In the genomic region with DNA sequence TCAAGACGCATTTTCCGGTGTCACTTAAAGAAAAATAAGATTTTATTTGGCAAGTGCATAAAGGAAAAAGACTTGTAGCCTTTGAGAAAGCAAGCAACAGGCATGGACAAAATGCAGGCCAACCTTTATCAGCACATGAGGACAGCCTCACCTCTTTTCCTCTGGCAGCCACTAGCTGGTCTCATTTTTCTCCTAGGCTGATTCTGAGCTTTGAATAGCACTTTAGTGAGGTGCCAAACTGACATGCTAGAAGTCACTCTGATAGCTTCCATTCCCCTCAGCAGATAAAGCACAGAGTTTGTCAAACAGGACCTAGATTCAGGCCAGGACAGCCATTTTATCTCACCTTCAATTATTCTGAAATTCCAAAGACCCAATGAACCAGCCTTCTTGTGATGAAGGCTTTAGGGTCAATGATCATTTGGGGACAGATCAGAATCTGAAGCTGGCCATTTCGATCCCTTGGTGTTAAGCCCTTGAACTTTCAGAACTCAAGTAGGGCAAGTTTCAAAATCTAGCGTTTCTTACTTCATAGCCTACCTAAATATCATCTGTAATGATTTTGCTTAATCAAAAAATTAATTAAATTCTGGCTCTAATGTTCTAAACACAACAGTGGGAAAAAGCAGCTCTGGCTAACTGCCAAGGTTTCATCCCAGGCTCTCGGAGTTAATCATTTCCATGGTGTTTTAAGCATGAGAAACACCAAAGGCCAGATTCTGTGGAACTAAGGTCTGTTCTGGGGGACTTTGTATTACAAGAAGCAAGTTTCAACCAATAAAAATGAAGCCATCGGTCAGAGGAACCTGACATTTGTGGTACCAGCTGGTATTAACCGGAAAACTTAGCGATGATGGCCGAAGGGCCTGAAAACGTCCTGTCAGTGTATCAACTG, we compare ENCODE assay signal across 13 mouse cellular contexts. TPM values are rescaled to one million over a fixed set of nuclear protein-coding genes. Genes with fewer than 3 reads are reported as not detected.
DNase-seq lines count a peak whose midpoint lies in the region; ATAC-seq and TF ChIP-seq lines count a peak whose summit lies in the region.
"Had no signal": no experiment of that assay in that cellular context is flagged by ENCODE, and none has a peak within 500 bp of the region (broad histone marks: within the 10 kb centered on the region; RNA-seq: fewer than 3 reads in every experiment).

No protein-coding gene starts in this region.

- TF ChIP-seq POLR2A in MEL (IDR thresholded peaks at IDR 0.05; ENCODE audit: control insufficient read depth in 1 of 2, insufficient read depth in 1 of 2, low read depth in 1 of 2, low read length in 2 of 2, poor library complexity in 1 of 2) = no peak

- H3K27ac ChIP-seq in MEL (ENCODE audit: control insufficient read depth, low read depth, low read length) = no peak overlapping the region
- no peak overlapping the region for H3K27ac ChIP-seq in hindbrain, embryonic 11.5 days (ENCODE audit: low read depth, low read length)
- H3K27ac ChIP-seq: lung, embryonic 15.5 days had no signal

- no peak overlapping the region for H3K4me2 ChIP-seq in hindbrain, embryonic 11.5 days (replicated peaks; ENCODE audit: low read depth, low read length)
- H3K4me2 ChIP-seq: lung, embryonic 15.5 days had no signal

- no peak for TF ChIP-seq RAD21 in MEL (IDR thresholded peaks at IDR 0.05; ENCODE audit: low read depth, low read length)

- intact Hi-C loops in heart, postnatal 10 days (cut with DNase I) = loop anchor here (10.0 kb wide), 1 partner anchor 113 kb away; a partner anchor contains a TSS

- peak; percentile 7 for DNase-seq in MEL (ENCODE audit: low read depth, low spot score)
- peak; percentile 33 for DNase-seq in Patski (ENCODE audit: low read depth, low spot score)
- DNase-seq in heart, postnatal 10 days = peak; percentile 47 to 54
- peak; percentile 86 for DNase-seq in kidney, postnatal 14 days
- DNase-seq in urinary bladder, adult 2 months (ENCODE audit: low spot score) = no peak
- no peak for DNase-seq in c-Kit-positive CD71-positive TER-119-positive erythroid progenitor cells, embryonic 14.5 days (ENCODE audit: low spot score)
- DNase-seq in hindbrain, embryonic 11.5 days (ENCODE audit: low spot score) = no peak
- DNase-seq: retina, postnatal 1 day; thymus, postnatal 14 days had no signal

- H3K79me2 ChIP-seq in MEL (ENCODE audit: control insufficient read depth, insufficient read depth, low read length, poor library complexity) = no peaks in the 10 kb centered on the region

- peaks cover 0 to 12% of the 10 kb centered on the region in 2 experiments; a peak in 2 of 4 replicates for H3K36me3 ChIP-seq in MEL (ENCODE audit: control insufficient read depth in 1 of 2, insufficient read depth in 2 of 2, low read length in 2 of 2)
- H3K36me3 ChIP-seq in hindbrain, embryonic 11.5 days (ENCODE audit: control insufficient read depth, insufficient read depth, low read length) = no peaks in the 10 kb centered on the region
- H3K36me3 ChIP-seq: lung, embryonic 15.5 days had no signal

- POLR2A ChIA-PET in Patski (lab: Charles Lee) = interaction anchor here (0.6 to 0.8 kb wide), 2 partner anchors 8 to 111 kb away, joined by 4 read pairs; a partner anchor contains a TSS

- no peak overlapping the region for H3K4me3 ChIP-seq in MEL (ENCODE audit: control insufficient read depth in 1 of 2, insufficient read depth in 1 of 2, low read depth in 2 of 2, low read length in 2 of 2)
- H3K4me3 ChIP-seq in hindbrain, embryonic 11.5 days (ENCODE audit: low read depth, low read length) = no peak overlapping the region
- H3K4me3 ChIP-seq: erythroblast, embryonic 14.5 days; lung, embryonic 15.5 days had no signal

- H3K9ac ChIP-seq in MEL (ENCODE audit: control insufficient read depth, low read depth, low read length, poor library complexity, severe bottlenecking) = no peak overlapping the region
- no peak overlapping the region for H3K9ac ChIP-seq in hindbrain, embryonic 11.5 days (ENCODE audit: low read depth, low read length)
- H3K9ac ChIP-seq: lung, embryonic 15.5 days had no signal

- H3K9me3 ChIP-seq in MEL (replicated peaks; ENCODE audit: insufficient read depth, low read length) = no peaks in the 10 kb centered on the region
- no peaks in the 10 kb centered on the region for H3K9me3 ChIP-seq in hindbrain, embryonic 11.5 days (ENCODE audit: control insufficient read depth, low read length)
- H3K9me3 ChIP-seq: lung, embryonic 15.5 days had no signal

- TF ChIP-seq CTCF in MEL (IDR thresholded peaks at IDR 0.05 in 2 of 3, conservative IDR thresholded peaks at IDR 0.05 in 1 of 3; ENCODE audit: control insufficient read depth in 1 of 3, insufficient read depth in 1 of 3, low read depth in 2 of 3, low read length in 3 of 3, poor library complexity in 1 of 3, severe bottlenecking in 1 of 3) = no peak
- no peak for TF ChIP-seq CTCF in Patski (IDR thresholded peaks at IDR 0.05)

- ATAC-seq in Patski = no peak
- ATAC-seq in hindbrain, embryonic 11.5 days (ENCODE audit: low FRiP score) = no peak
- ATAC-seq: activated CD4-positive, CD25-positive, alpha-beta regulatory T cell, adult 4 months; hindbrain, embryonic 16.5 days had no signal

- H3K27me3 ChIP-seq in MEL (ENCODE audit: control insufficient read depth in 1 of 2, insufficient read depth in 2 of 2, low read length in 2 of 2) (no peaks in the 10 kb centered on the region), Patski (no peaks in the 10 kb centered on the region)
- H3K27me3 ChIP-seq in hindbrain, embryonic 11.5 days (ENCODE audit: control insufficient read depth, insufficient read depth, low read length) = no peaks in the 10 kb centered on the region
- H3K27me3 ChIP-seq: lung, embryonic 15.5 days had no signal

- TF ChIP-seq EP300 in MEL (IDR thresholded peaks at IDR 0.05; ENCODE audit: low read depth in 1 of 2, low read length in 2 of 2) = no peak

- CTCF ChIA-PET in Patski (lab: Charles Lee) = interaction anchor here (1.0 to 2.0 kb wide), 3 partner anchors 35 to 316 kb away, joined by 3 to 5 read pairs (median 4); no protein-coding TSS in a partner anchor

- in situ Hi-C loops in Patski (cut with MboI; ENCODE audit: low pct_unique_long_range_greater_than_20kb) = loop anchor here (5.0 kb wide), 1 partner anchor 305 kb away; no protein-coding TSS in a partner anchor

- H3K4me1 ChIP-seq in MEL (ENCODE audit: control insufficient read depth in 1 of 2, insufficient read depth in 2 of 2, low read length in 2 of 2) = peaks cover 9 to 13% of the 10 kb centered on the region in 2 experiments
- H3K4me1 ChIP-seq in hindbrain, embryonic 11.5 days (replicated peaks; ENCODE audit: control insufficient read depth, insufficient read depth, low read length) = no peaks in the 10 kb centered on the region

- WGBS in hindbrain, embryonic 11.5 days = 90% methylated on average over 10 of the region's 10 CpGs

TF ChIP-seq in MEL, 35 proteins besides CTCF, POLR2A, EP300 and RAD21:
- TF ChIP-seq E2F4 (IDR thresholded peaks at IDR 0.05; ENCODE audit: borderline replicate concordance, low read depth, low read length) (no peak), USF2 (IDR thresholded peaks at IDR 0.05; ENCODE audit: borderline replicate concordance in 1 of 2, insufficient read depth in 1 of 2, low read depth in 1 of 2, low read length in 2 of 2) (no peak)

RNA-seq across cellular contexts. Expression of a gene that starts 37.3 kb away (rescaled TPM):
- total RNA-seq in MEL (2012; rRNA removed) = 1.6 and 1.7 TPM in 2 replicates
- polyA plus RNA-seq in MEL (2012; ENCODE audit: insufficient read depth in 1 of 2, insufficient read length in 2 of 2, low read depth in 1 of 2, low replicate concordance in 2 of 2, missing spikeins in 1 of 2) (1 to 10 TPM in 1 of 2 experiments, not detected in 1; 2.1 TPM), Patski (2021) (6.1 TPM)
- total RNA-seq in heart, postnatal 10 days (2021) = 1 to 10 TPM; 3.8 to 3.9 TPM
- polyA plus RNA-seq in urinary bladder, adult 2 months (2012; rRNA removed) = 6.6 and 9.5 TPM in 2 replicates
- 8.4 and 9.7 TPM in 2 replicates for polyA plus RNA-seq in hindbrain, embryonic 11.5 days (2014; fragmentation: Nextera tagmentation; extraction: Ambion mirVana)

Comparison
In these comparisons a context has a peak if more than half of its experiments do, and no peak if none do; other contexts are left out.
1. DNase-seq: peak in MEL (single experiment), Patski (single experiment), heart, postnatal 10 days (2 of 2) and kidney, postnatal 14 days (single experiment); none in urinary bladder, adult 2 months (single experiment), c-Kit-positive CD71-positive TER-119-positive erythroid progenitor cells, embryonic 14.5 days (single experiment) and hindbrain, embryonic 11.5 days (single experiment).